Mouse (Mus musculus) gastrocnemius, adult 18-20 months (tissue): ENCODE measurements at regions not wholly inside any gene's neighbourhood (a gene's known extent, or its start where the extent isn't known, plus 50 kb on each side); places are given as distances from the start of the nearest gene placed in this dataset.

Experiments used
- DNase-seq: peaks from one replicate; pipeline ENCODE4 v3.0.0; 2021; ENCODE audit warnings: low spot score

DNA sequence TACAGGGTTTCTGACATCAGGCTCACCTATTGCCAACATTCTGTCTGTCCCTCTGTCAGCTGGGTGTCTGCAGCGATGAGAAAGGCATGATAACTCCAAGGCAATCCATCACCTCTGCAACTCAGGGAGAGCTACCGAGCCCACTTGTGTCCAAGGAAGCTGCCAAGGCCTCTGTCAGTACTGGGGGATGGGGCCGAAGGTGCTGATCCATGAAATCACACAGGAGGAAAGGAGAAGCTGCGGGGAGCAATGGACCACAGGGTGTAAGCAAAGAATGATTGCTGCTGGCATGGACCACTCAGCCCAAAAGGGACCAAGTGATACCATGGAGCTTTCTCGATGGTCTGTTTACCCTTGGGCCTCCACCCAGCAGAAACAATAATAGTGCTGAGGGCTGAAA, 67.5 kb upstream of the Mid1ip1 start:
- no peak for DNase-seq

- peak; percentile 10 for DNase-seq
Measured at GRCm38 (mm10) chrX:10650881-10651280, 63.9 kb upstream of the Mid1ip1 start.
